15 mouse cellular contexts compared by ENCODE assay signal in genomic region chr19:42021681-42022541, GRCm38 (mm10). TPM values are rescaled to one million over a fixed set of nuclear protein-coding genes. Genes with fewer than 3 reads are reported as not detected.
A peak's percentile ranks its signal among the peaks of the same experiment; 100 is the strongest.
DNase-seq lines count a peak whose midpoint lies in the region; ATAC-seq and TF ChIP-seq lines count a peak whose summit lies in the region.
"Had no signal": no experiment of that assay in that cellular context is flagged by ENCODE, and none has a peak within 500 bp of the region (broad histone marks: within the 10 kb centered on the region; RNA-seq: fewer than 3 reads in every experiment).

No protein-coding gene starts in this region.

- 57% methylated on average over 10 of the region's 10 CpGs for WGBS in midbrain, embryonic 11.5 days
- WGBS in midbrain, postnatal 0 days: 55% methylated on average over 10 of the region's 10 CpGs
- 68% methylated on average over 10 of the region's 10 CpGs for WGBS in embryonic facial prominence, embryonic 15.5 days
- 64% methylated on average over 10 of the region's 10 CpGs for WGBS in stomach, postnatal 0 days

- DNase-seq in gastrocnemius, adult 2 months: peak; percentile 66
- no peak for DNase-seq in gastrocnemius, postnatal 10 days
- peak; percentile 73 for DNase-seq in midbrain, embryonic 11.5 days (ENCODE audit: low spot score, missing footprints)
- DNase-seq in midbrain, postnatal 0 days (ENCODE audit: low spot score): no peak
- no peak for DNase-seq in stomach, postnatal 0 days (ENCODE audit: low spot score)
- DNase-seq in right cerebral cortex, postnatal 10 days (ENCODE audit: low spot score in 2 of 2): no peak
- DNase-seq: B cell, adult 2 months; thymus, postnatal 4 days had no signal

- no peaks in the 10 kb centered on the region for H3K36me3 ChIP-seq in midbrain, embryonic 11.5 days (ENCODE audit: control insufficient read depth, insufficient read depth, low read length)
- no peaks in the 10 kb centered on the region for H3K36me3 ChIP-seq in midbrain, postnatal 0 days (ENCODE audit: insufficient read depth, low read length)
- no peaks in the 10 kb centered on the region for H3K36me3 ChIP-seq in embryonic facial prominence, embryonic 15.5 days
- no peaks in the 10 kb centered on the region for H3K36me3 ChIP-seq in stomach, postnatal 0 days (ENCODE audit: control insufficient read depth, insufficient read depth, low read length)

- TF ChIP-seq EP300 in stomach, postnatal 0 days (optimal IDR thresholded peaks at IDR 0.05): no peak

- H3K4me1 ChIP-seq in midbrain, embryonic 11.5 days (ENCODE audit: control insufficient read depth, insufficient read depth, low read length): peaks cover 4% of the 10 kb centered on the region
- H3K4me1 ChIP-seq in midbrain, postnatal 0 days (ENCODE audit: insufficient read depth, low read length): no peaks in the 10 kb centered on the region
- H3K4me1 ChIP-seq in embryonic facial prominence, embryonic 15.5 days: peaks cover 59% of the 10 kb centered on the region
- peaks cover 12% of the 10 kb centered on the region for H3K4me1 ChIP-seq in stomach, postnatal 0 days (replicated peaks; ENCODE audit: control insufficient read depth, insufficient read depth)

- no peaks in the 10 kb centered on the region for H3K27me3 ChIP-seq in midbrain, embryonic 11.5 days (ENCODE audit: control insufficient read depth, insufficient read depth, low read length)
- no peaks in the 10 kb centered on the region for H3K27me3 ChIP-seq in midbrain, postnatal 0 days (ENCODE audit: insufficient read depth, low read length)
- no peaks in the 10 kb centered on the region for H3K27me3 ChIP-seq in embryonic facial prominence, embryonic 15.5 days
- no peaks in the 10 kb centered on the region for H3K27me3 ChIP-seq in stomach, postnatal 0 days (ENCODE audit: control insufficient read depth, insufficient read depth, low read length)

- H3K9ac ChIP-seq in midbrain, embryonic 11.5 days (ENCODE audit: low read length): no peak overlapping the region
- H3K9ac ChIP-seq in midbrain, postnatal 0 days (replicated peaks; ENCODE audit: low read length, poor library complexity, severe bottlenecking): no peak overlapping the region
- no peak overlapping the region for H3K9ac ChIP-seq in embryonic facial prominence, embryonic 15.5 days
- H3K9ac ChIP-seq in stomach, postnatal 0 days (ENCODE audit: low read length): no peak overlapping the region

- H3K4me3 ChIP-seq in gastrocnemius, adult 2 months: no peak overlapping the region
- H3K4me3 ChIP-seq in midbrain, embryonic 11.5 days (ENCODE audit: low read depth, low read length): no peak overlapping the region
- no peak overlapping the region for H3K4me3 ChIP-seq in midbrain, postnatal 0 days (ENCODE audit: low read depth, low read length)
- H3K4me3 ChIP-seq in embryonic facial prominence, embryonic 15.5 days (replicated peaks): no peak overlapping the region
- H3K4me3 ChIP-seq in stomach, postnatal 0 days (ENCODE audit: low read depth, low read length): no peak overlapping the region

- ATAC-seq in midbrain, embryonic 11.5 days (ENCODE audit: low FRiP score): no peak
- no peak for ATAC-seq in midbrain, postnatal 0 days (ENCODE audit: low FRiP score)
- ATAC-seq in embryonic facial prominence, embryonic 15.5 days (ENCODE audit: insufficient number of reproducible peaks, low FRiP score, low TSS enrichment, low read depth): no peak
- ATAC-seq in stomach, postnatal 0 days (ENCODE audit: low FRiP score, low TSS enrichment): no peak
- ATAC-seq in cerebellum, adult (ENCODE audit: insufficient number of reproducible peaks, low FRiP score, low TSS enrichment): no peak
- ATAC-seq: forebrain, embryonic 16.5 days had no signal

- peak overlapping the region; percentile 73 for H3K27ac ChIP-seq in gastrocnemius, adult 2 months
- no peak overlapping the region for H3K27ac ChIP-seq in midbrain, embryonic 11.5 days (ENCODE audit: low read depth, low read length)
- H3K27ac ChIP-seq in midbrain, postnatal 0 days (ENCODE audit: low read depth, low read length): no peak overlapping the region
- H3K27ac ChIP-seq in embryonic facial prominence, embryonic 15.5 days (replicated peaks): peak overlapping the region; percentile 65
- peak overlapping the region; percentile 30 for H3K27ac ChIP-seq in stomach, postnatal 0 days (replicated peaks)
- H3K27ac ChIP-seq: macrophage had no signal

- intact Hi-C loops in gastrocnemius, adult 2 months (cut with DNase I): no loop called here

- TF ChIP-seq CTCF in gastrocnemius, adult 2 months (IDR thresholded peaks at IDR 0.05): no peak
- TF ChIP-seq CTCF in midbrain, postnatal 0 days (IDR thresholded peaks at IDR 0.05): no peak
- no peak for TF ChIP-seq CTCF in stomach, postnatal 0 days (IDR thresholded peaks at IDR 0.05; ENCODE audit: low read depth)

- H3K4me2 ChIP-seq in midbrain, embryonic 11.5 days: no peak overlapping the region
- no peak overlapping the region for H3K4me2 ChIP-seq in midbrain, postnatal 0 days (ENCODE audit: low read depth, low read length, poor library complexity, severe bottlenecking)
- no peak overlapping the region for H3K4me2 ChIP-seq in embryonic facial prominence, embryonic 15.5 days (replicated peaks)
- no peak overlapping the region for H3K4me2 ChIP-seq in stomach, postnatal 0 days (replicated peaks; ENCODE audit: low read depth)
- H3K4me2 ChIP-seq: liver, embryonic 11.5 days had no signal

- H3K9me3 ChIP-seq in midbrain, embryonic 11.5 days (ENCODE audit: control insufficient read depth, low read length): no peaks in the 10 kb centered on the region
- H3K9me3 ChIP-seq in midbrain, postnatal 0 days (ENCODE audit: low read length): no peaks in the 10 kb centered on the region
- no peaks in the 10 kb centered on the region for H3K9me3 ChIP-seq in embryonic facial prominence, embryonic 15.5 days (replicated peaks)
- H3K9me3 ChIP-seq in stomach, postnatal 0 days (ENCODE audit: control insufficient read depth, low read length): no peaks in the 10 kb centered on the region

RNA-seq across cellular contexts. Expression of gene Ankrd2, which starts 13.9 kb away (rescaled TPM):
- 100 to 1,000 TPM; 154 to 235 TPM for total RNA-seq in gastrocnemius, adult 2 months (2021)
- total RNA-seq in gastrocnemius, postnatal 10 days (2021): 10 to 100 TPM; 65.0 to 72.7 TPM
- not detected in 2 replicates for polyA plus RNA-seq in midbrain, embryonic 11.5 days (2014; fragmentation: Nextera tagmentation; extraction: Ambion mirVana)
- 0.71 and 1.7 TPM in 2 replicates for total RNA-seq in midbrain, postnatal 0 days (2014; rRNA removed)
- polyA plus RNA-seq in midbrain, postnatal 0 days (2015; fragmentation: Nextera tagmentation; extraction: Ambion mirVana): 0.81 and 2.4 TPM in 2 replicates
- 1.6 and 1.9 TPM in 2 replicates for polyA plus RNA-seq in embryonic facial prominence, embryonic 15.5 days (2015; fragmentation: Nextera tagmentation; extraction: Ambion mirVana)
- 0.11 and 0.12 TPM in 2 replicates for polyA plus RNA-seq in stomach, postnatal 0 days (2015; fragmentation: Nextera tagmentation; extraction: Ambion mirVana)
- total RNA-seq: heart, postnatal 14 days had no signal
- polyA plus RNA-seq: kidney, embryonic 14.5 days; liver, embryonic 11.5 days; macrophage had no signal

RNA-seq across cellular contexts. Expression of gene Hoga1, which starts 23.5 kb away (rescaled TPM):
- 1 to 10 TPM; 2.9 to 3.1 TPM for total RNA-seq in gastrocnemius, adult 2 months (2021)
- total RNA-seq in gastrocnemius, postnatal 10 days (2021): 1 to 10 TPM; 4.5 to 4.6 TPM
- 0.80 and 1.2 TPM in 2 replicates for polyA plus RNA-seq in midbrain, embryonic 11.5 days (2014; fragmentation: Nextera tagmentation; extraction: Ambion mirVana)
- 3.1 TPM in 2 replicates for total RNA-seq in midbrain, postnatal 0 days (2014; rRNA removed)
- 3.4 and 4.0 TPM in 2 replicates for polyA plus RNA-seq in midbrain, postnatal 0 days (2015; fragmentation: Nextera tagmentation; extraction: Ambion mirVana)
- 1.7 TPM in 2 replicates for polyA plus RNA-seq in embryonic facial prominence, embryonic 15.5 days (2015; fragmentation: Nextera tagmentation; extraction: Ambion mirVana)
- 1.6 and 1.8 TPM in 2 replicates for polyA plus RNA-seq in stomach, postnatal 0 days (2015; fragmentation: Nextera tagmentation; extraction: Ambion mirVana)

RNA-seq across cellular contexts. Expression of gene 4933411K16Rik, which starts 30.1 kb away (rescaled TPM):
- total RNA-seq in gastrocnemius, adult 2 months (2021): under 1 TPM; 0.28 to 0.33 TPM
- total RNA-seq in gastrocnemius, postnatal 10 days (2021): under 1 TPM; 0.40 to 0.50 TPM
- 0.10 TPM in 1 of 2 replicates, not detected in the other for polyA plus RNA-seq in midbrain, embryonic 11.5 days (2014; fragmentation: Nextera tagmentation; extraction: Ambion mirVana)
- total RNA-seq in midbrain, postnatal 0 days (2014; rRNA removed): 0.24 TPM in 1 of 2 replicates, not detected in the other
- not detected in 2 replicates for polyA plus RNA-seq in midbrain, postnatal 0 days (2015; fragmentation: Nextera tagmentation; extraction: Ambion mirVana)
- polyA plus RNA-seq in embryonic facial prominence, embryonic 15.5 days (2015; fragmentation: Nextera tagmentation; extraction: Ambion mirVana): 0.16 TPM in 1 of 2 replicates, not detected in the other
- not detected in 2 replicates for polyA plus RNA-seq in stomach, postnatal 0 days (2015; fragmentation: Nextera tagmentation; extraction: Ambion mirVana)
- polyA plus RNA-seq: forebrain, embryonic 16.5 days had no signal

RNA-seq across cellular contexts. Expression of gene Ubtd1, which starts 40.3 kb away (rescaled TPM):
- total RNA-seq in gastrocnemius, adult 2 months (2021): 10 to 100 TPM; 14.5 to 15.1 TPM
- 10 to 100 TPM; 23.3 to 27.6 TPM for total RNA-seq in gastrocnemius, postnatal 10 days (2021)
- polyA plus RNA-seq in midbrain, embryonic 11.5 days (2014; fragmentation: Nextera tagmentation; extraction: Ambion mirVana): 6.9 and 7.0 TPM in 2 replicates
- 17.5 and 22.1 TPM in 2 replicates for total RNA-seq in midbrain, postnatal 0 days (2014; rRNA removed)
- polyA plus RNA-seq in midbrain, postnatal 0 days (2015; fragmentation: Nextera tagmentation; extraction: Ambion mirVana): 12.2 and 12.8 TPM in 2 replicates
- polyA plus RNA-seq in embryonic facial prominence, embryonic 15.5 days (2015; fragmentation: Nextera tagmentation; extraction: Ambion mirVana): 33.2 and 34.2 TPM in 2 replicates
- polyA plus RNA-seq in stomach, postnatal 0 days (2015; fragmentation: Nextera tagmentation; extraction: Ambion mirVana): 21.3 and 23.5 TPM in 2 replicates

RNA-seq across cellular contexts. Expression of gene Mms19, which starts 41.0 kb away (rescaled TPM):
- 10 to 100 TPM in 1 of 2 experiments, 1 to 10 TPM in 1; 8.8 to 10.5 TPM for total RNA-seq in gastrocnemius, adult 2 months (2021)
- 10 to 100 TPM in 1 of 2 experiments, 1 to 10 TPM in 1; 9.2 to 12.9 TPM for total RNA-seq in gastrocnemius, postnatal 10 days (2021)
- polyA plus RNA-seq in midbrain, embryonic 11.5 days (2014; fragmentation: Nextera tagmentation; extraction: Ambion mirVana): 27.0 and 33.4 TPM in 2 replicates
- total RNA-seq in midbrain, postnatal 0 days (2014; rRNA removed): 45.7 and 62.5 TPM in 2 replicates
- polyA plus RNA-seq in midbrain, postnatal 0 days (2015; fragmentation: Nextera tagmentation; extraction: Ambion mirVana): 26.1 TPM in 2 replicates
- polyA plus RNA-seq in embryonic facial prominence, embryonic 15.5 days (2015; fragmentation: Nextera tagmentation; extraction: Ambion mirVana): 35.2 and 42.0 TPM in 2 replicates
- 10.2 and 11.7 TPM in 2 replicates for polyA plus RNA-seq in stomach, postnatal 0 days (2015; fragmentation: Nextera tagmentation; extraction: Ambion mirVana)

Comparison
In these comparisons a context has a peak if more than half of its experiments do, and no peak if none do; other contexts are left out.
1. DNase-seq: peak in gastrocnemius, adult 2 months (single experiment) and midbrain, embryonic 11.5 days (single experiment); none in gastrocnemius, postnatal 10 days (single experiment), midbrain, postnatal 0 days (single experiment), stomach, postnatal 0 days (single experiment) and right cerebral cortex, postnatal 10 days (0 of 2).
2. H3K27ac ChIP-seq: peak in gastrocnemius, adult 2 months (single experiment), embryonic facial prominence, embryonic 15.5 days (single experiment) and stomach, postnatal 0 days (single experiment); none in midbrain, embryonic 11.5 days (single experiment) and midbrain, postnatal 0 days (single experiment).